Mouse (Mus musculus) intestine, embryonic 14.5 days (tissue): ENCODE data around the gene Cenpb. TPM values are rescaled to one million over a fixed set of nuclear protein-coding genes. Genes with fewer than 3 reads are reported as not detected.

Source experiments
- ATAC-seq: fragments of 200-750 bp; cut with Nextera tagmentation; replicated peaks from 2 replicates; pipeline ENCODE4 v1.8.0; 2017; ENCODE audit warnings: low read depth, moderate number of reproducible peaks, moderate TSS enrichment, moderate library complexity; ENCODE audit not compliant: low FRiP score, low TSS enrichment
- DNase-seq: peaks from one replicate; pipeline ENCODE4 v3.0.0-alpha.2; 2018; ENCODE audit warnings: low spot score
- H3K27ac ChIP-seq: fragments of 300-500 bp; sonication (generic); 2 replicates; pipeline ENCODE4 v1.5.1; 2014; ENCODE audit warnings: low read depth, mild to moderate bottlenecking, control low read depth
- H3K27me3 ChIP-seq: fragments of 300-500 bp; sonication (generic); replicated peaks from 2 replicates; pipeline ENCODE4 v1.6.1; 2014; ENCODE audit warnings: low read length, control low read depth; ENCODE audit not compliant: control insufficient read depth, insufficient read depth
- H3K36me3 ChIP-seq: fragments of 300-500 bp; sonication (generic); 2 replicates; pipeline ENCODE4 v1.6.1; 2014; ENCODE audit warnings: low read length, control low read depth; ENCODE audit not compliant: control insufficient read depth, insufficient read depth
- H3K4me1 ChIP-seq: fragments of 300-500 bp; sonication (generic); replicated peaks from 2 replicates; pipeline ENCODE4 v1.6.1; 2014; ENCODE audit warnings: low read length, control low read depth, mixed read lengths; ENCODE audit not compliant: control insufficient read depth, insufficient read depth
- H3K4me2 ChIP-seq: fragments of 300-500 bp; sonication (generic); 2 replicates; pipeline ENCODE4 v1.6.1; 2014; ENCODE audit warnings: low read length
- H3K4me3 ChIP-seq: fragments of 300-500 bp; sonication (generic); 2 replicates; pipeline ENCODE4 v1.5.1; 2014; ENCODE audit warnings: low read depth, low read length, control low read depth, mixed read lengths
- H3K9ac ChIP-seq: fragments of 300-500 bp; sonication (generic); 2 replicates; pipeline ENCODE4 v1.6.1; 2014; ENCODE audit warnings: mild to moderate bottlenecking, low read length
- H3K9me3 ChIP-seq: fragments of 300-500 bp; sonication (generic); 2 replicates; pipeline ENCODE4 v1.6.1; 2016; ENCODE audit warnings: low read length, control low read depth; ENCODE audit not compliant: control insufficient read depth
- WGBS: fragments of 180-500 bp; shearing (Covaris S2); extraction: QIAGEN DNeasy Blood & Tissue Kit; methylation state at CpG from one replicate; pipeline ENCODE4 v1.1.7; 2014; 5-methylcytosine and 5-hydroxymethylcytosine counted together
- polyA plus RNA-seq: library from polyadenylated mRNA; unstranded; fragments of >200 nt; fragmentation: Nextera tagmentation; extraction: Ambion mirVana; gene quantifications from 2 replicates; pipeline ENCODE4 v1.2.1, GENCODE M21; 2014

Cenpb gene
- polyA plus RNA-seq, 1 experiment from 2014 or later = 9.5 TPM

GRCm38 (mm10) chr2:131205521-131206182 is 25.8 kb upstream of the Cenpb start:
- H3K27ac ChIP-seq = no peak overlapping the region

DNA sequence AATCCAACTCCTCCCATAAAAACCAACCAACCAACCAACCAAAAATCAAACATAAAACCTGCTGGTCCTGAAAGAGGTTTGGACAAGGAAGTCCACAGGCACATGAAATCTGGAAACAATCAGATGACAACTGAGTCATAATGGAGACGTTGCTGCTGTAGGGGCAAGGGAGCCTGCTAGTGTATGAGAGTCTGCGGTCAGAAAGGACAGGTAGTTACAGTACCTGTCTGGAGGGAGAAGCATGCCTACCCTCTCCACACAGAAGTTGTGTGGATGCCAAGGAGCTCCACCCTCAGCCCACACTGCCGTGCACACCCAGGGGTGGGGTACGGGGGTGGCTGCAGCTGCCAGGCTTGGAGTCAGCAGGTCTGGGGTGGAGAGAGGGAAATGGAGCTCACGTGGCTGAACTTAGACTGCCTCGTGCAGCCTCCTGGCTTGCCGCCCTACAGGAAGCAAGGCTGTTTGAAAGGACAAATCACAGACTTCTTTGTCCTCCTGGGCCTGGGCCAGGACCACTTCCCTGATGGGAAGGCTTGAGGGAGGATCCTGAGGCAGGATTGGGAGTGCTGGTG is 24.6 kb upstream of the Cenpb start:
- H3K4me3 ChIP-seq = no peak overlapping the region
- peak overlapping the region; percentile 6; the same call in 1 of the 2 replicates for H3K4me2 ChIP-seq
- no peaks in the 10 kb centered on the region for H3K9me3 ChIP-seq
- 29% methylated on average over 7 of the region's 7 CpGs for WGBS
- ATAC-seq (peak; percentile 85), DNase-seq (peak; percentile 82)
- H3K27me3 ChIP-seq = no peaks in the 10 kb centered on the region
- peaks cover 16% of the 10 kb centered on the region for H3K4me1 ChIP-seq
- H3K27ac ChIP-seq = peak overlapping the region; percentile 74
- H3K36me3 ChIP-seq = peaks cover 6% of the 10 kb centered on the region; the same call in 1 of the 2 replicates
- no peak overlapping the region for H3K9ac ChIP-seq

More at GRCm38 (mm10) chr2:131205521-131206182, 25.8 kb upstream of the Cenpb start:
- H3K9ac ChIP-seq = no peak overlapping the region
- ATAC-seq = no peak
- no peaks in the 10 kb centered on the region for H3K27me3 ChIP-seq
- peaks cover 19% of the 10 kb centered on the region for H3K4me1 ChIP-seq
- no peak overlapping the region for H3K4me2 ChIP-seq
- H3K4me3 ChIP-seq = no peak overlapping the region
- H3K36me3 ChIP-seq = no peaks in the 10 kb centered on the region
- no peak for DNase-seq
- 72% methylated on average over 8 of the region's 8 CpGs for WGBS
- no peaks in the 10 kb centered on the region for H3K9me3 ChIP-seq

- Histone ChIP-seq H3K4me3 (no peak overlapping the region), H3K4me1 (peaks cover 12% of the 10 kb centered on the region; the same call in 1 of the 2 replicates), H3K36me3 (peaks cover 10% of the 10 kb centered on the region; the same call in 1 of the 2 replicates), H3K4me2 (no peak overlapping the region), H3K9me3 (no peaks in the 10 kb centered on the region), H3K9ac (no peak overlapping the region), H3K27me3 (no peaks in the 10 kb centered on the region), H3K27ac (peak overlapping the region; percentile 74; the same call in 1 of the 2 replicates)
- 82% methylated on average over 6 of the region's 6 CpGs for WGBS
- ATAC-seq (peak; percentile 4; the same call in 1 of the 2 replicates), DNase-seq (peak; percentile 57)
Observed at GRCm38 (mm10) chr2:131203816-131204409, 24.0 kb upstream of the Cenpb start.

GRCm38 (mm10) chr2:131201262-131201661 is 21.4 kb upstream of the Cenpb start:
- ATAC-seq (no peak), DNase-seq (no peak)
- Histone ChIP-seq H3K36me3 (peaks cover 28% of the 10 kb centered on the region), H3K4me1 (peaks cover 12% of the 10 kb centered on the region; the same call in 1 of the 2 replicates), H3K27me3 (no peaks in the 10 kb centered on the region), H3K9me3 (no peaks in the 10 kb centered on the region), H3K4me3 (no peak overlapping the region), H3K27ac (no peak overlapping the region), H3K9ac (no peak overlapping the region), H3K4me2 (no peak overlapping the region)
- WGBS = 93% methylated on average over 3 of the region's 3 CpGs

- no peak for ATAC-seq
Observed at GRCm38 (mm10) chr2:131200710-131201109, 20.8 kb upstream of the Cenpb start.

DNA sequence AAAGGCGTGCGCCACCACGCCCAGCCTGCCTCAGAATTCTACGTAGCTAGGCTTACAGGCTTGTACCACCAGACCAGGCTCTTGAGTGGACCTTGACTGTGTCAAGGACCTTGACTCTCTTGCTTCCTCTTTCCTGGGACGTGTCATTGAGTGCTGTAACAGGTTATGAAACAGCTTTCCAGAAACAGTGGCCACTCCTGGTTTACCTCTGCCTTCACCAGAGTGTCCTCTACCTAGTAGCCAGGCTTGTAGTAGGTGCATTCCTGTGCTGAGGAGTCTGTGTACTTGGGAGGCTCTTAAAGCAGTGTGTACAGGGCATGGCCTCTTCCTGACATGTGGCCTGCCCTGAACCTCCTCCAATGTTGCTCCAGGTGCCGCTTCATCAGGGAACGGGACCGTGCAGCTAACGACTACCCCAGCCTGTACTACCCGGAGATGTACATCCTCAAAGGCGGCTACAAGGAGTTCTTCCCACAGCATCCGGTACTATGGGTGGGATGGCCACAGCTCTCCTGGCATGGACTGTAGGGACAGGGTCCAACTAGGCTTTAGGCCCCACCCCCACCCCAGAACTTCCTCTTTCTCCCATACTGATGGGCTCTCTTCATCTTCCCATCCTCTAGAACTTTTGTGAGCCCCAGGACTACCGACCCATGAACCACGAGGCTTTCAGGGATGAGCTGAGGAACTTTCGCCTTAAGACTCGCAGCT is 16.9 kb upstream of the Cenpb start:
- no peak for DNase-seq
- WGBS = 93% methylated on average over 16 of the region's 16 CpGs
- no peak overlapping the region for H3K4me3 ChIP-seq
- H3K4me1 ChIP-seq = no peaks in the 10 kb centered on the region
- H3K36me3 ChIP-seq = peaks cover 66% of the 10 kb centered on the region
- H3K9me3 ChIP-seq = no peaks in the 10 kb centered on the region
- H3K9ac ChIP-seq = no peak overlapping the region
- no peak overlapping the region for H3K27ac ChIP-seq
- H3K4me2 ChIP-seq = no peak overlapping the region
- ATAC-seq = no peak
- H3K27me3 ChIP-seq = no peaks in the 10 kb centered on the region

More at GRCm38 (mm10) chr2:131200710-131201109, 20.8 kb upstream of the Cenpb start:
- 69% methylated on average over 2 of the region's 2 CpGs for WGBS
- H3K4me1 ChIP-seq = peaks cover 12% of the 10 kb centered on the region; the same call in 1 of the 2 replicates
- no peak overlapping the region for H3K9ac ChIP-seq
- peaks cover 28% of the 10 kb centered on the region for H3K36me3 ChIP-seq
- H3K27me3 ChIP-seq = no peaks in the 10 kb centered on the region
- H3K9me3 ChIP-seq = no peaks in the 10 kb centered on the region
- H3K4me3 ChIP-seq = no peak overlapping the region
- H3K4me2 ChIP-seq = no peak overlapping the region
- no peak overlapping the region for H3K27ac ChIP-seq
- no peak for DNase-seq

GRCm38 (mm10) chr2:131191005-131191390 is 11.1 kb upstream of the Cenpb start:
- H3K9ac ChIP-seq = no peak overlapping the region
- H3K9me3 ChIP-seq = no peaks in the 10 kb centered on the region
- H3K4me3 ChIP-seq = no peak overlapping the region
- ATAC-seq (no peak), DNase-seq (no peak)
- H3K27ac ChIP-seq = peak overlapping the region; percentile 60; the same call in 1 of the 2 replicates
- no peak overlapping the region for H3K4me2 ChIP-seq
- WGBS = 74% methylated on average over 7 of the region's 7 CpGs
- peaks cover 42% of the 10 kb centered on the region for H3K36me3 ChIP-seq
- H3K4me1 ChIP-seq = peaks cover 27% of the 10 kb centered on the region
- H3K27me3 ChIP-seq = no peaks in the 10 kb centered on the region

GRCm38 (mm10) chr2:131190344-131191004 is 10.6 kb upstream of the Cenpb start:
- WGBS = 29% methylated on average over 10 of the region's 10 CpGs
- no peak for DNase-seq
- H3K4me1 ChIP-seq = peaks cover 29% of the 10 kb centered on the region
- H3K9me3 ChIP-seq = no peaks in the 10 kb centered on the region
- H3K36me3 ChIP-seq = peaks cover 39% of the 10 kb centered on the region
- H3K9ac ChIP-seq = no peak overlapping the region
- peak overlapping the region; percentile 22 for H3K4me2 ChIP-seq
- no peaks in the 10 kb centered on the region for H3K27me3 ChIP-seq
- ATAC-seq = peak; percentile 14; the same call in 1 of the 2 replicates
- H3K4me3 ChIP-seq = no peak overlapping the region
- H3K27ac ChIP-seq = peak overlapping the region; percentile 60
